Mouse (Mus musculus) MEL (cell line): Measurements from ENCODE around the gene Pex10. TPM values are rescaled to one million over a fixed set of nuclear protein-coding genes. Genes with fewer than 3 reads are reported as not detected.

Experiments used
- DNase-seq: peaks from one replicate; pipeline ENCODE4 v3.0.0; 2011; ENCODE audit warnings: low read depth, low spot score
- H3K27ac ChIP-seq: 2 replicates; pipeline ENCODE4 v1.5.1; 2012; ENCODE audit warnings: low read depth, mild to moderate bottlenecking, control low read depth, low read length, moderate library complexity; ENCODE audit not compliant: control insufficient read depth
- H3K27me3 ChIP-seq, 2 experiments: fragments of 150-350 bp in 1 of 2; sonication (generic) in 1 of 2; 2 replicates each; pipeline ENCODE4 v1.6.1; 2012; ENCODE audit warnings: low read length in 2 of 2, mild to moderate bottlenecking in 2 of 2, improper control_type of control experiment in 1 of 2, moderate library complexity in 1 of 2; ENCODE audit not compliant: insufficient read depth in 2 of 2, control insufficient read depth in 1 of 2
- H3K36me3 ChIP-seq, 2 experiments: 2 replicates each; pipeline ENCODE4 v1.6.1; 2012 to 2014; ENCODE audit warnings: low read length in 2 of 2, improper control_type of control experiment in 1 of 2, inconsistent platforms in 1 of 2, mild to moderate bottlenecking in 1 of 2; ENCODE audit not compliant: insufficient read depth in 2 of 2, control insufficient read depth in 1 of 2
- H3K4me1 ChIP-seq, 2 experiments: fragments of 150-350 bp in 1 of 2; sonication (generic) in 1 of 2; 2 replicates each; pipeline ENCODE4 v1.6.1; 2012; ENCODE audit warnings: low read length in 2 of 2, improper control_type of control experiment in 1 of 2, mild to moderate bottlenecking in 1 of 2; ENCODE audit not compliant: insufficient read depth in 2 of 2, control insufficient read depth in 1 of 2
- H3K4me3 ChIP-seq, 2 experiments: fragments of 150-350 bp in 1 of 2; sonication (generic) in 1 of 2; 2 replicates each; pipeline ENCODE4 v1.5.1; 2012; ENCODE audit warnings: low read depth in 2 of 2, low read length in 2 of 2, mild to moderate bottlenecking in 2 of 2, moderate library complexity in 2 of 2, control low read depth in 1 of 2, improper control_type of control experiment in 1 of 2; ENCODE audit not compliant: control insufficient read depth in 1 of 2, insufficient read depth in 1 of 2
- H3K79me2 ChIP-seq: 2 replicates; pipeline ENCODE4 v1.6.1; 2012; ENCODE audit warnings: mild to moderate bottlenecking, low read length, moderate library complexity; ENCODE audit not compliant: control insufficient read depth, poor library complexity, insufficient read depth
- H3K9ac ChIP-seq: 2 replicates; pipeline ENCODE4 v1.6.1; 2012; ENCODE audit warnings: low read depth, mild to moderate bottlenecking, control low read depth, low read length, moderate library complexity; ENCODE audit not compliant: control insufficient read depth, poor library complexity, severe bottlenecking
- H3K9me3 ChIP-seq: fragments of 150-350 bp; sonication (generic); replicated peaks from 2 replicates; pipeline ENCODE4 v1.6.1; 2012; ENCODE audit warnings: mild to moderate bottlenecking, low read length, improper control_type of control experiment, moderate library complexity; ENCODE audit not compliant: insufficient read depth
- CHD2 ChIP-seq: IDR thresholded peaks from 2 replicates; pipeline ENCODE4 v1.6.1; 2011; ENCODE audit warnings: low read length, improper control_type of control experiment
- CTCF ChIP-seq, 3 experiments: IDR thresholded peaks in 2 of 3; conservative IDR thresholded peaks in 1 of 3; 2 replicates each; pipeline ENCODE4 v1.5.1; 2011 to 2012; ENCODE audit warnings: low read length in 3 of 3, low read depth in 2 of 3, mild to moderate bottlenecking in 2 of 3, improper control_type of control experiment in 1 of 3, inconsistent platforms in 1 of 3, mixed read lengths in 1 of 3, moderate library complexity in 1 of 3; ENCODE audit not compliant: control insufficient read depth in 1 of 3, insufficient read depth in 1 of 3, poor library complexity in 1 of 3, severe bottlenecking in 1 of 3
- ELF1 ChIP-seq: IDR thresholded peaks from 2 replicates; pipeline ENCODE4 v1.6.1; 2014; ENCODE audit warnings: low read depth, mild to moderate bottlenecking, inconsistent platforms, low read length, improper control_type of control experiment, moderate library complexity
- EP300 ChIP-seq, 2 experiments: IDR thresholded peaks; 2 replicates each; pipeline ENCODE4 v1.6.1; 2011; ENCODE audit warnings: improper control_type of control experiment in 2 of 2, low read length in 2 of 2, low read depth in 1 of 2, mild to moderate bottlenecking in 1 of 2
- GABPA ChIP-seq: IDR thresholded peaks from 2 replicates; pipeline ENCODE4 v1.6.1; 2012; ENCODE audit warnings: low read depth, mild to moderate bottlenecking, inconsistent platforms, low read length, improper control_type of control experiment, moderate library complexity
- HCFC1 ChIP-seq: IDR thresholded peaks from 2 replicates; pipeline ENCODE4 v1.6.1; 2012; ENCODE audit warnings: low read depth, mild to moderate bottlenecking, inconsistent platforms, low read length, improper control_type of control experiment, moderate library complexity
- MAZ ChIP-seq: IDR thresholded peaks from 2 replicates; pipeline ENCODE4 v1.6.1; 2012; ENCODE audit warnings: low read depth, mild to moderate bottlenecking, inconsistent platforms, low read length, improper control_type of control experiment
- MEF2A ChIP-seq: IDR thresholded peaks from 2 replicates; pipeline ENCODE4 v1.6.1; 2014; ENCODE audit warnings: low read depth, mild to moderate bottlenecking, inconsistent platforms, low read length, improper control_type of control experiment; ENCODE audit not compliant: poor library complexity, insufficient replicate concordance, severe bottlenecking; ENCODE audit errors: extremely low read depth
- MYB ChIP-seq: IDR thresholded peaks from 2 replicates; pipeline ENCODE4 v1.6.1; 2011; ENCODE audit warnings: mild to moderate bottlenecking, low read depth, low read length, improper control_type of control experiment
- MYC ChIP-seq: IDR thresholded peaks from 2 replicates; pipeline ENCODE4 v1.6.1; 2011; ENCODE audit warnings: low read depth, mild to moderate bottlenecking, low read length, improper control_type of control experiment, moderate library complexity
- NELFE ChIP-seq: IDR thresholded peaks from 2 replicates; pipeline ENCODE4 v1.6.1; 2011; ENCODE audit warnings: low read depth, low read length, improper control_type of control experiment
- NRF1 ChIP-seq: IDR thresholded peaks from 2 replicates; pipeline ENCODE4 v1.6.1; 2014; ENCODE audit warnings: low read depth, mild to moderate bottlenecking, inconsistent platforms, low read length, improper control_type of control experiment, moderate library complexity; ENCODE audit not compliant: poor library complexity, insufficient read depth, severe bottlenecking
- POLR2AphosphoS5 ChIP-seq: IDR thresholded peaks from 2 replicates; pipeline ENCODE4 v1.6.1; 2012; ENCODE audit warnings: low read depth, borderline replicate concordance, mild to moderate bottlenecking, inconsistent platforms, low read length, moderate library complexity, mixed read lengths
- RAD21 ChIP-seq: IDR thresholded peaks from 2 replicates; pipeline ENCODE4 v1.6.1; 2011; ENCODE audit warnings: mild to moderate bottlenecking, low read depth, low read length, improper control_type of control experiment
- SIN3A ChIP-seq: IDR thresholded peaks from 2 replicates; pipeline ENCODE4 v1.6.1; 2012; ENCODE audit warnings: low read length, improper control_type of control experiment, inconsistent platforms
- SMC3 ChIP-seq: IDR thresholded peaks from 2 replicates; pipeline ENCODE4 v1.6.1; 2011; ENCODE audit warnings: low read depth, low read length, improper control_type of control experiment
- TAL1 ChIP-seq: IDR thresholded peaks from 2 replicates; pipeline ENCODE4 v1.6.1; 2012; ENCODE audit warnings: mild to moderate bottlenecking, inconsistent platforms, low read length, moderate library complexity, mixed read lengths
- TBP ChIP-seq: IDR thresholded peaks from 2 replicates; pipeline ENCODE4 v1.8.0; 2011; ENCODE audit warnings: low read depth, low read length, improper control_type of control experiment
- TCF12 ChIP-seq: IDR thresholded peaks from 2 replicates; pipeline ENCODE4 v1.6.1; 2014; ENCODE audit warnings: low read depth, mild to moderate bottlenecking, inconsistent platforms, low read length, improper control_type of control experiment, moderate library complexity
- USF2 ChIP-seq, 2 experiments: IDR thresholded peaks; 2 replicates each; pipeline ENCODE4 v1.6.1; 2011 to 2012; ENCODE audit warnings: improper control_type of control experiment in 2 of 2, low read length in 2 of 2, borderline replicate concordance in 1 of 2, inconsistent platforms in 1 of 2, low read depth in 1 of 2, mild to moderate bottlenecking in 1 of 2; ENCODE audit not compliant: insufficient read depth in 1 of 2
- ZKSCAN1 ChIP-seq: IDR thresholded peaks from 2 replicates; pipeline ENCODE4 v1.6.1; 2012; ENCODE audit warnings: low read depth, mild to moderate bottlenecking, inconsistent platforms, low read length, improper control_type of control experiment, moderate library complexity
- ZMIZ1 ChIP-seq: IDR thresholded peaks from 2 replicates; pipeline ENCODE4 v1.6.1; 2012; ENCODE audit warnings: low read depth, mild to moderate bottlenecking, inconsistent platforms, low read length, improper control_type of control experiment, moderate library complexity
- polyA plus RNA-seq, 2 experiments: library from polyadenylated mRNA; stranded (reverse) in 1 of 2; unstranded in 1 of 2; fragments of >175 nt in 1 of 2; fragments of >200 nt in 1 of 2; gene quantifications; 2 replicates each; pipeline versions ENCODE4 v1.2.1 to v1.2.4; 2012; ENCODE audit warnings: low replicate concordance in 2 of 2, low read depth in 1 of 2; ENCODE audit not compliant: insufficient read length in 2 of 2, insufficient read depth in 1 of 2, missing spikeins in 1 of 2
- total RNA-seq: library from RNA; depleted of rRNA; stranded (reverse); fragments of 300-350 nt; gene quantifications from 2 replicates; pipeline ENCODE4 v1.2.3, GENCODE M21; 2012

Pex10 gene
- total and polyA plus RNA-seq, 3 experiments = 15.8 to 21.8 TPM; not detected in 1

DNA sequence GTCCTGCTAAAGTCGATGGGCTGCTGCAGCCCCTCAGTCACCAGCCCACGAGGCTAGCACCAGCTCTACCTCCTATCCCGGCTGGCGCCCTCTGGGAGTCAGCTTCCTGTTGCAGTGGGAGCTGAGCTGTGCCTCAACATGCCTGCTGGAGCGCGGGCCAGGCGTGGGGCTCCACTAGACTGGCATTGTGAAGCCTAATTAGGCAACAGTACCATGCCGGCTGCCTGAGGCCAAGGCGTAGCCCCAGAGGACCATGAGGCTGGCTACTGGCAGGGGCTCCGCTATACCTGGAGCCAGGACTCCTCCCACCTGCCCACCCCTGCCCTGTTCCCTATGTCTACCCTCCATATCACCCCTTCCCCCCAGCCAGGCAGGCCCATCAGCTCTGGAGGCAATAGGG lies 10.1 kb upstream of the Pex10 start, which contains the start of gene Plch2:
TSS of gene Plch2 (minus strand) at position 61 of the 400 bp plus-strand sequence.
- DNase-seq = no peak
- no peak within 1 kb of the TSS for H3K27ac ChIP-seq
- H3K79me2 ChIP-seq = no peaks in the 10 kb centered on the region
- no peak within 1 kb of the TSS for H3K4me3 ChIP-seq
- H3K9ac ChIP-seq = no peak within 1 kb of the TSS
- H3K9me3 ChIP-seq = no peaks in the 10 kb centered on the region
- H3K27me3 ChIP-seq = peaks cover 0 to 3% of the 10 kb centered on the region in 2 experiments; a peak in 1 of 4 replicates
- no peak for TF ChIP-seq CHD2
- no peak for TF ChIP-seq TCF12
- TF ChIP-seq MYB = no peak
- TF ChIP-seq ZMIZ1 = no peak
- no peak for TF ChIP-seq ELF1
- TF ChIP-seq EP300 (IDR thresholded peaks at IDR 0.05; ENCODE audit: low read depth in 1 of 2, low read length in 2 of 2) = no peak
- TF ChIP-seq SIN3A = no peak
- no peak for TF ChIP-seq SMC3
- no peak for TF ChIP-seq POLR2AphosphoS5
- TF ChIP-seq ZKSCAN1 = no peak
- TF ChIP-seq USF2 (IDR thresholded peaks at IDR 0.05; ENCODE audit: borderline replicate concordance in 1 of 2, insufficient read depth in 1 of 2, low read depth in 1 of 2, low read length in 2 of 2) = no peak
- TF ChIP-seq NELFE = no peak
- no peak for TF ChIP-seq MYC
- TF ChIP-seq TAL1 = no peak
- no peak for TF ChIP-seq GABPA
- TF ChIP-seq RAD21 = no peak
- no peak for TF ChIP-seq NRF1
- no peak for TF ChIP-seq TBP
- peaks cover 2 to 13% of the 10 kb centered on the region in 2 experiments; a peak in 3 of 4 replicates for H3K4me1 ChIP-seq
- H3K36me3 ChIP-seq = no peaks in the 10 kb centered on the region

DNA sequence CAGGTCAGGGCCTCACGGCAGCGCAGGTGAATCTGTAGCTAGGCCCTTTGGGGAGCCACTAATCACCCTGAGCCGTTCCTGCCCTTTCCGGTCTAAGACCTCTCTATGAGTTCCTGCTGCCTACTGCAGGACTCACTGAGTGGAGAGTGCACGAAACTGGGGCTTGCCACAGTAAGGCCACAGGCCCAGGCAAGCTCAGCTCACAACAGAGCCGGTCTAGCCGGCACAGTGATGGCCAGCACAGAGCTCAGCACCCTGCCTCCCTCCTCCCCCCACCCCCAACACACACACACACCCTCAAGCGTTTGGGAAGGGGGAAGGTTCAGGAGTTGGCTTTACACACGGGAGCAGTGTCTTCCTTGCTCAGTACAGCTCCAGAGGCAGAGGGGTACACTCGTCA lies 8.5 kb upstream of the Pex10 start:
- Histone ChIP-seq H3K4me1 (peaks cover 2 to 10% of the 10 kb centered on the region in 2 experiments; a peak in 3 of 4 replicates), H3K27me3 (peaks cover 0 to 3% of the 10 kb centered on the region in 2 experiments; a peak in 1 of 4 replicates), H3K79me2 (no peaks in the 10 kb centered on the region), H3K9ac (no peak overlapping the region), H3K9me3 (no peaks in the 10 kb centered on the region), H3K4me3 (no peak overlapping the region), H3K27ac (no peak overlapping the region), H3K36me3 (no peaks in the 10 kb centered on the region)
- no peak for DNase-seq
- no peak for TF ChIP-seq HCFC1
- no peak for TF ChIP-seq MAZ
- no peak for TF ChIP-seq TCF12
- TF ChIP-seq SIN3A = no peak
- TF ChIP-seq CTCF (IDR thresholded peaks at IDR 0.05 in 2 of 3, conservative IDR thresholded peaks at IDR 0.05 in 1 of 3; ENCODE audit: control insufficient read depth in 1 of 3, insufficient read depth in 1 of 3, low read depth in 2 of 3, low read length in 3 of 3, poor library complexity in 1 of 3, severe bottlenecking in 1 of 3) = no peak
- no peak for TF ChIP-seq MEF2A
- TF ChIP-seq EP300 (IDR thresholded peaks at IDR 0.05; ENCODE audit: low read depth in 1 of 2, low read length in 2 of 2) = no peak
